Mouse (Mus musculus): ENCODE measurements around the gene Wnt5b.

- TF ChIP-seq CTCF (IDR thresholded peaks at IDR 0.05; ENCODE audit: low read depth) (no peak), EP300 (IDR thresholded peaks at IDR 0.05; ENCODE audit: low read depth) (no peak)
These were observed 157.7 kb downstream of the Wnt5b start for GRCm38 (mm10) chr6:119386421-119386820.
